Mouse (Mus musculus): Measurements from ENCODE around the gene Ano4. TPM values are rescaled to one million over a fixed set of nuclear protein-coding genes. Genes with fewer than 3 reads are reported as not detected.

Gene Ano4
- polyA plus RNA-seq, 1 experiment from 2014 or later, result not detected

GRCm38 (mm10) chr10:89018926-89019325 lies 325.6 kb downstream of the Ano4 start:
- Histone ChIP-seq H3K27ac (ENCODE audit: low read depth) (no peak overlapping the region), H3K27me3 (ENCODE audit: insufficient read depth, low read length) (no peaks in the 10 kb centered on the region), H3K4me3 (ENCODE audit: low read depth, low read length) (no peak overlapping the region), H3K4me2 (ENCODE audit: low read depth, low read length) (no peak overlapping the region), H3K9me3 (ENCODE audit: low read length) (no peaks in the 10 kb centered on the region), H3K9ac (replicated peaks) (no peak overlapping the region), H3K36me3 (replicated peaks; ENCODE audit: insufficient read depth, low read length) (no peaks in the 10 kb centered on the region), H3K4me1 (ENCODE audit: insufficient read depth) (no peaks in the 10 kb centered on the region)
- 58% methylated on average over 5 of the region's 5 CpGs for WGBS (ENCODE audit: insufficient replicate concordance)
- DNase-seq, result no peak
- no peak for ATAC-seq
- TF ChIP-seq EP300 (IDR thresholded peaks at IDR 0.05; ENCODE audit: low read depth) (no peak), CTCF (IDR thresholded peaks at IDR 0.05; ENCODE audit: low read depth) (no peak)

DNA sequence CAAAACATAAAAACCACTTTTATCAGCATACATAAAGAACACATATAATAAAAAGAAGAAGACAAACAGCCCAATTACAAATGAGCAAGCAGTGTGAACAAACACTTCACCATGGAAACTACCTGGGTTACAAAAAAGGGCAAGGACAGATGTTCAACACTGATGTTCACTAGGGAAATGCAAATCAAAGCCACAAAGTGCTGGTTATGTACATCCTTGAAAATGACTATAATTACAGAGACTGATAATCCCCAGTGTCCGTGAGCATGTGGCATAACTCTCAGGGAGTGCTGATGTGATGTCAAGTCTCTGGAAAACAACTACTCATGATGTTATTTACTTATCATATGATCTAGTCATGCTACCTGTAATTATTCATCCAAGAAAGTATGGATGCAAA lies 336.3 kb downstream of the Ano4 start:
- Histone ChIP-seq H3K36me3 (replicated peaks; ENCODE audit: insufficient read depth, low read length) (no peaks in the 10 kb centered on the region), H3K4me1 (ENCODE audit: insufficient read depth) (no peaks in the 10 kb centered on the region), H3K27me3 (ENCODE audit: insufficient read depth, low read length) (no peaks in the 10 kb centered on the region), H3K9me3 (ENCODE audit: low read length) (no peaks in the 10 kb centered on the region), H3K4me2 (ENCODE audit: low read depth, low read length) (no peak overlapping the region), H3K27ac (ENCODE audit: low read depth) (no peak overlapping the region), H3K4me3 (ENCODE audit: low read depth, low read length) (no peak overlapping the region), H3K9ac (replicated peaks) (no peak overlapping the region)
- ATAC-seq (no peak), DNase-seq (no peak)
- 69% methylated on average over 1 of the region's 1 CpGs for WGBS (ENCODE audit: insufficient replicate concordance)
- TF ChIP-seq EP300 (IDR thresholded peaks at IDR 0.05; ENCODE audit: low read depth) (no peak), CTCF (IDR thresholded peaks at IDR 0.05; ENCODE audit: low read depth) (no peak)

DNA sequence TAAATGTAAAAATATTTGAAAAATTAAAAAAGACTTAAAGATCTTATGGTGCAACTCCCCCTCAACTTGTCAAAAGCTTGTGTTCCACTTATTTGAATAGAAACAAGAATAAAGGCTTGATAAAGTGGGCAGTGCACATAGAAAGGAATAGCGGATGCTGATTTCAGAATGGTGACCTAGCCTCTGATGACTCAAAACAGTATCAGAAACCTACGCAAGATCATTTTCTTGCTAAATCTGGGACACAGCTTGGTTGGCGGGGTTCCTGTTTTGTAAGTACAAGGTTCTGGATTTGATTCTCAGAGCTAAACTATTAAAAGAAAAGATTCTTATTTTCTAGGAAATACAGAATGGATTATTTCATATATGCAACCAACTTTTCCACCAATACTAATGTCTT lies 340.0 kb downstream of the Ano4 start:
- no peak for DNase-seq
- TF ChIP-seq CTCF (IDR thresholded peaks at IDR 0.05; ENCODE audit: low read depth) (no peak), EP300 (IDR thresholded peaks at IDR 0.05; ENCODE audit: low read depth) (no peak)
- H3K27ac ChIP-seq (ENCODE audit: low read depth), result no peak overlapping the region
- no peaks in the 10 kb centered on the region for H3K36me3 ChIP-seq (replicated peaks; ENCODE audit: insufficient read depth, low read length)
- no peaks in the 10 kb centered on the region for H3K4me1 ChIP-seq (ENCODE audit: insufficient read depth)
- no peaks in the 10 kb centered on the region for H3K9me3 ChIP-seq (ENCODE audit: low read length)
- no peak for ATAC-seq
- no peaks in the 10 kb centered on the region for H3K27me3 ChIP-seq (ENCODE audit: insufficient read depth, low read length)
- H3K9ac ChIP-seq (replicated peaks), result no peak overlapping the region
- no peak overlapping the region for H3K4me3 ChIP-seq (ENCODE audit: low read depth, low read length)
- H3K4me2 ChIP-seq (ENCODE audit: low read depth, low read length), result no peak overlapping the region
- 80% methylated on average over 3 of the region's 3 CpGs for WGBS (ENCODE audit: insufficient replicate concordance)

DNA sequence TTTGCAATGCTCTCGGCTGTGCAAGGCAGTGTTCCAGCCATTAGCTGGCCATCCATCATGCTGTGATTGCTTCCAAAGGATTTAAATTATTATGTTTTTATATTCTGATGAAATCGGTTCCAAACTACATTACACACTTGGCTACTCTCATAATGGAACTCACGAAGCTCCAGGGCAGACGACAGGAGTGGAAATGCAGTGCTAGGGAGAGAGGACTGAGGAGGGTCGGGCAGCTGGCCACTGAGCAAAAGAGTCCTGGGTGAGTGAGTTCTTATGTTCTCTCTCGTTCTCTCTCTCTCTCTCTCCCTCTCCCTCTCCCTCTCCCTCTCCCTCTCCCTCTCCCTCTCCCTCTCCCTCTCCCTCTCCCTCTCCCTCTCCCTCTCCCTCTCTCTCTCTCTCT lies 357.6 kb downstream of the Ano4 start:
- DNase-seq, result no peak
- Histone ChIP-seq H3K27me3 (ENCODE audit: insufficient read depth, low read length) (no peaks in the 10 kb centered on the region), H3K4me1 (ENCODE audit: insufficient read depth) (no peaks in the 10 kb centered on the region), H3K9ac (replicated peaks) (no peak overlapping the region), H3K27ac (ENCODE audit: low read depth) (no peak overlapping the region), H3K4me2 (ENCODE audit: low read depth, low read length) (no peak overlapping the region), H3K36me3 (replicated peaks; ENCODE audit: insufficient read depth, low read length) (no peaks in the 10 kb centered on the region), H3K4me3 (ENCODE audit: low read depth, low read length) (no peak overlapping the region), H3K9me3 (ENCODE audit: low read length) (no peaks in the 10 kb centered on the region)
- TF ChIP-seq CTCF (IDR thresholded peaks at IDR 0.05; ENCODE audit: low read depth) (no peak), EP300 (IDR thresholded peaks at IDR 0.05; ENCODE audit: low read depth) (no peak)
- 68% methylated on average over 6 of the region's 6 CpGs for whole genome bisulfite sequencing (ENCODE audit: insufficient replicate concordance)
- no peak for ATAC-seq

GRCm38 (mm10) chr10:88983444-88983843 lies 361.1 kb downstream of the Ano4 start:
- H3K4me1 ChIP-seq (ENCODE audit: insufficient read depth), result no peaks in the 10 kb centered on the region
- H3K36me3 ChIP-seq (replicated peaks; ENCODE audit: insufficient read depth, low read length), result no peaks in the 10 kb centered on the region
- no peak overlapping the region for H3K9ac ChIP-seq (replicated peaks)
- no peaks in the 10 kb centered on the region for H3K9me3 ChIP-seq (ENCODE audit: low read length)
- TF ChIP-seq CTCF (IDR thresholded peaks at IDR 0.05; ENCODE audit: low read depth), result peak; percentile 33
- no peak for TF ChIP-seq EP300 (IDR thresholded peaks at IDR 0.05; ENCODE audit: low read depth)
- DNase-seq, result peak; percentile 18
- H3K27ac ChIP-seq (ENCODE audit: low read depth), result no peak overlapping the region
- no peaks in the 10 kb centered on the region for H3K27me3 ChIP-seq (ENCODE audit: insufficient read depth, low read length)
- no peak overlapping the region for H3K4me2 ChIP-seq (ENCODE audit: low read depth, low read length)
- WGBS (ENCODE audit: insufficient replicate concordance), result 38% methylated on average over 8 of the region's 8 CpGs
- ATAC-seq, result no peak
- H3K4me3 ChIP-seq (ENCODE audit: low read depth, low read length), result no peak overlapping the region

DNA sequence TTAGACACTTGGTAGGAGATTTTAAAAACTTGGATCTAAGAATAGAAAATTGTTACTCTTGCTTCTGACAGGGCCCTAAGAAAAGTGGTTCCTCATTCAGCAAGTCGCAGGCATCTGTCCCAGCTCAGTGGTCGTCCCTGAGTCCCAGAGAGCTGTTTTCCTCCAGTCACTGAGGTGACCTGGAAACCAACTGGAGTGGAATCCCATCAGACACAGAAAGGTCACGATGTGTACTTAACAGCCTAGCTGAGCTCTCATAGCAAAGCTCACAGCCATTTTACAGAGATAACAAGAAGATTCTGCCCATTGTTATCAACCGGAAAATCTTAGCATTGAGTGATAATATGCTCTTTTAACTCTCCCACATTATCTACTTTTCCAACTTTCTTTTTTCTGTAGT lies 365.1 kb downstream of the Ano4 start:
- Histone ChIP-seq H3K9me3 (ENCODE audit: low read length) (no peaks in the 10 kb centered on the region), H3K4me1 (ENCODE audit: insufficient read depth) (no peaks in the 10 kb centered on the region), H3K4me3 (ENCODE audit: low read depth, low read length) (no peak overlapping the region), H3K27ac (ENCODE audit: low read depth) (no peak overlapping the region), H3K9ac (replicated peaks) (no peak overlapping the region), H3K36me3 (replicated peaks; ENCODE audit: insufficient read depth, low read length) (no peaks in the 10 kb centered on the region), H3K4me2 (ENCODE audit: low read depth, low read length) (no peak overlapping the region), H3K27me3 (ENCODE audit: insufficient read depth, low read length) (no peaks in the 10 kb centered on the region)
- WGBS (ENCODE audit: insufficient replicate concordance), result 60% methylated on average over 4 of the region's 4 CpGs
- DNase-seq (no peak), ATAC-seq (no peak)
- TF ChIP-seq EP300 (IDR thresholded peaks at IDR 0.05; ENCODE audit: low read depth) (no peak), CTCF (IDR thresholded peaks at IDR 0.05; ENCODE audit: low read depth) (no peak)

DNA sequence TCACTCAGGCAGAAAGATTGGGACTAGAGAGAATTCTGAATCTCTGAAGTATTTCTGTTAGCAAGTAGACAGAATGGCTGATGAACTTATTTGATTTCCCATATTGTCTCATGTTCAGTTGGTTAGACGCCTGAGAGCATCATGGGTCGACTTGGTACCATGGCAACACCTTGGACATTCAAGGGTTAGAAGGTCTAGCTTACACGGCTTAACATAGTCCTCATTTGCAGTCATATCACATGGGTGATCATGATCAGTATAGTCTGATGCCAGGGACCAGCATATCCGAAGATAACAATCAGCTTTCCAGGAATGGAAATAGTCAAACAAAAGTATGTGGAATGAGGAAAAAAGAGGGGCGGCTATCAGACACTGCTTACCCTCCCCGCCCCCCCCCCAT lies 365.6 kb downstream of the Ano4 start:
- Histone ChIP-seq H3K4me1 (ENCODE audit: insufficient read depth) (no peaks in the 10 kb centered on the region), H3K9me3 (ENCODE audit: low read length) (no peaks in the 10 kb centered on the region), H3K9ac (replicated peaks) (no peak overlapping the region), H3K4me3 (ENCODE audit: low read depth, low read length) (no peak overlapping the region), H3K27me3 (ENCODE audit: insufficient read depth, low read length) (no peaks in the 10 kb centered on the region), H3K36me3 (replicated peaks; ENCODE audit: insufficient read depth, low read length) (no peaks in the 10 kb centered on the region), H3K4me2 (ENCODE audit: low read depth, low read length) (no peak overlapping the region), H3K27ac (ENCODE audit: low read depth) (no peak overlapping the region)
- TF ChIP-seq EP300 (IDR thresholded peaks at IDR 0.05; ENCODE audit: low read depth) (no peak), CTCF (IDR thresholded peaks at IDR 0.05; ENCODE audit: low read depth) (no peak)
- ATAC-seq, result no peak
- DNase-seq, result no peak
- WGBS (ENCODE audit: insufficient replicate concordance), result 71% methylated on average over 6 of the region's 6 CpGs
